Mouse (Mus musculus) liver, embryonic 15.5 days (tissue): ENCODE measurements around the gene Cmah. TPM values are rescaled to one million over a fixed set of nuclear protein-coding genes. Genes with fewer than 3 reads are reported as not detected.

Source experiments
- ATAC-seq: fragments of 200-750 bp; cut with Nextera tagmentation; 2 replicates; pipeline ENCODE4 v1.8.0; 2017; ENCODE audit warnings: moderate number of reproducible peaks, mild to moderate bottlenecking, moderate library complexity; ENCODE audit not compliant: insufficient read depth
- H3K27ac ChIP-seq: fragments of 300-500 bp; sonication (generic); replicated peaks from 2 replicates; pipeline ENCODE4 v1.5.1; 2015; ENCODE audit warnings: mild to moderate bottlenecking, inconsistent platforms
- H3K27me3 ChIP-seq: fragments of 300-500 bp; sonication (generic); 2 replicates; pipeline ENCODE4 v1.6.1; 2015; ENCODE audit warnings: mild to moderate bottlenecking, inconsistent platforms
- H3K36me3 ChIP-seq: fragments of 300-500 bp; sonication (generic); replicated peaks from 2 replicates; pipeline ENCODE4 v1.6.1; 2015; ENCODE audit warnings: moderate library complexity, mild to moderate bottlenecking, inconsistent platforms
- H3K4me1 ChIP-seq: fragments of 300-500 bp; sonication (generic); replicated peaks from 2 replicates; pipeline ENCODE4 v1.6.1; 2015; ENCODE audit warnings: inconsistent platforms
- H3K4me2 ChIP-seq: fragments of 300-500 bp; sonication (generic); 2 replicates; pipeline ENCODE4 v1.6.1; 2015; ENCODE audit warnings: moderate library complexity, mild to moderate bottlenecking, inconsistent platforms
- H3K4me3 ChIP-seq: fragments of 300-500 bp; sonication (generic); replicated peaks from 2 replicates; pipeline ENCODE4 v1.5.1; 2015; ENCODE audit warnings: mild to moderate bottlenecking, inconsistent platforms
- H3K9ac ChIP-seq: fragments of 300-500 bp; sonication (generic); 2 replicates; pipeline ENCODE4 v1.6.1; 2015; ENCODE audit warnings: moderate library complexity, mild to moderate bottlenecking, inconsistent platforms
- H3K9me3 ChIP-seq: fragments of 300-500 bp; sonication (generic); replicated peaks from 2 replicates; pipeline ENCODE4 v1.6.1; 2016; ENCODE audit warnings: inconsistent platforms
- WGBS: fragments of 180-500 bp; shearing (Covaris S2); methylation state at CpG from one replicate; pipeline ENCODE4 v1.1.7; 2015; ENCODE audit warnings: mixed read lengths; ENCODE audit not compliant: insufficient replicate concordance; 5-methylcytosine and 5-hydroxymethylcytosine counted together
- polyA plus RNA-seq: library from polyadenylated mRNA; unstranded; fragments of >200 nt; fragmentation: Nextera tagmentation; extraction: Ambion mirVana; gene quantifications from 2 replicates; pipeline ENCODE4 v1.2.1, GENCODE M21; 2015

Cmah gene
- polyA plus RNA-seq, 1 experiment from 2014 or later: 0.81 TPM

- no peak overlapping the region for H3K4me2 ChIP-seq
- WGBS: 58% methylated on average over 3 of the region's 3 CpGs
- peaks cover 16% of the 10 kb centered on the region for H3K4me1 ChIP-seq
- no peak overlapping the region for H3K27ac ChIP-seq
- ATAC-seq: no peak
- H3K36me3 ChIP-seq: no peaks in the 10 kb centered on the region
- no peaks in the 10 kb centered on the region for H3K9me3 ChIP-seq
- no peak overlapping the region for H3K9ac ChIP-seq
- H3K27me3 ChIP-seq: no peaks in the 10 kb centered on the region
- no peak overlapping the region for H3K4me3 ChIP-seq
Observed at GRCm38 (mm10) chr13:24513717-24514116, 186.5 kb downstream of the Cmah start.

GRCm38 (mm10) chr13:24515101-24515675 lies 188.0 kb downstream of the Cmah start:
- H3K9me3 ChIP-seq: no peaks in the 10 kb centered on the region
- H3K36me3 ChIP-seq: no peaks in the 10 kb centered on the region
- H3K4me2 ChIP-seq: no peak overlapping the region
- peak; percentile 30; the same call in 1 of the 2 replicates for ATAC-seq
- no peak overlapping the region for H3K4me3 ChIP-seq
- H3K4me1 ChIP-seq: peaks cover 16% of the 10 kb centered on the region
- 7% methylated on average over 6 of the region's 6 CpGs for WGBS
- H3K27ac ChIP-seq: no peak overlapping the region
- H3K9ac ChIP-seq: no peak overlapping the region
- H3K27me3 ChIP-seq: no peaks in the 10 kb centered on the region

DNA sequence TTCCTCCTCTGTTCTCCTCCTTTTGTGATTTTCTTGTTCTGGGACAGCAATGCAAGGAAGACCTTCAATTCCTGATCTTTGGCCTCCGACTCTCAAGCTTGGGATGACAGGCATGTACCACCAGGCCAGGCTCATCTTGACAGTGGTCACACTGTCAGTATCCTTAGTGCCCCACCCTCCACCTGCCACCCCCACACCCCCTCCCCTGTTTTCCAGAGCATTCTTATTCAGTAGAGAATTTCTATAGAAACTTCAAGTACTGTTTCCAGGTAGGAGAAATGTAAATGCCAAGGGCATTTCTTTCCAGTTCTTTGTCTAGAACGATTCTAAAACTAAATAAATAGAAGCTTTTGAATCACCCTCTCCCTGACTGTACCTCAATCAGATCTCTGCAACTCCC lies 190.6 kb downstream of the Cmah start:
- Histone ChIP-seq H3K4me3 (no peak overlapping the region), H3K36me3 (no peaks in the 10 kb centered on the region), H3K27ac (no peak overlapping the region), H3K27me3 (no peaks in the 10 kb centered on the region), H3K4me2 (no peak overlapping the region), H3K9ac (no peak overlapping the region), H3K4me1 (peaks cover 16% of the 10 kb centered on the region), H3K9me3 (no peaks in the 10 kb centered on the region)
- WGBS: 58% methylated on average over 2 of the region's 2 CpGs
- ATAC-seq: no peak

DNA sequence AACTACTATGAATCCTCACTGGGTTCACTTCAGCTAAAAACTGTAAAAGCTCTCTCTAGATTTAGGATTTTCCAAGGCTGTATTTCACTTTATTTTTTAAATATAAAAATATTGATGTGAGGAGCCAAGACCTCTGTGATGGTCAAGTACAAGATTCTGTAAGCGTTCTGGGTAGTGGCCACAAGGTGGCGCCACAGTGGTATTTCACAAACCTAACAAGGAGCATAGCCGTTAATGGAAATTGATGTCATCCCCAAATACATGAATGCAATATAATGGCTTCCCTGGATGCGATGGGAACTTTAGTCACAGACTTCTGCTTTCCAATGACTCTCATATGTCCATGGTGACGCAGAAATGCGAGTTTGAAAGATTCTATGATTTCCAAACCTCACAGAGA lies 191.7 kb downstream of the Cmah start:
- 23% methylated on average over 6 of the region's 6 CpGs for WGBS

GRCm38 (mm10) chr13:24519976-24520647 lies 192.9 kb downstream of the Cmah start:
- H3K4me1 ChIP-seq: peaks cover 4% of the 10 kb centered on the region
- no peak overlapping the region for H3K4me2 ChIP-seq
- no peak overlapping the region for H3K4me3 ChIP-seq
- H3K36me3 ChIP-seq: no peaks in the 10 kb centered on the region
- no peaks in the 10 kb centered on the region for H3K27me3 ChIP-seq
- 84% methylated on average over 14 of the region's 14 CpGs for WGBS
- H3K9ac ChIP-seq: no peak overlapping the region
- H3K27ac ChIP-seq: no peak overlapping the region
- no peaks in the 10 kb centered on the region for H3K9me3 ChIP-seq
- no peak for ATAC-seq

More for the DNA sequence above, 191.7 kb downstream of the Cmah start:
- Histone ChIP-seq H3K9ac (no peak overlapping the region), H3K27ac (no peak overlapping the region), H3K9me3 (no peaks in the 10 kb centered on the region), H3K4me3 (no peak overlapping the region), H3K4me1 (peaks cover 10% of the 10 kb centered on the region), H3K36me3 (no peaks in the 10 kb centered on the region), H3K27me3 (no peaks in the 10 kb centered on the region), H3K4me2 (no peak overlapping the region)
- ATAC-seq: no peak

- no peaks in the 10 kb centered on the region for H3K36me3 ChIP-seq
- H3K27me3 ChIP-seq: no peaks in the 10 kb centered on the region
- WGBS: 76% methylated on average over 10 of the region's 10 CpGs
- no peaks in the 10 kb centered on the region for H3K9me3 ChIP-seq
- no peak overlapping the region for H3K4me2 ChIP-seq
- no peak overlapping the region for H3K9ac ChIP-seq
- no peak overlapping the region for H3K4me3 ChIP-seq
- H3K27ac ChIP-seq: no peak overlapping the region
- H3K4me1 ChIP-seq: no peaks in the 10 kb centered on the region
- no peak for ATAC-seq
Observed at GRCm38 (mm10) chr13:24520796-24521195, 193.6 kb downstream of the Cmah start.

DNA sequence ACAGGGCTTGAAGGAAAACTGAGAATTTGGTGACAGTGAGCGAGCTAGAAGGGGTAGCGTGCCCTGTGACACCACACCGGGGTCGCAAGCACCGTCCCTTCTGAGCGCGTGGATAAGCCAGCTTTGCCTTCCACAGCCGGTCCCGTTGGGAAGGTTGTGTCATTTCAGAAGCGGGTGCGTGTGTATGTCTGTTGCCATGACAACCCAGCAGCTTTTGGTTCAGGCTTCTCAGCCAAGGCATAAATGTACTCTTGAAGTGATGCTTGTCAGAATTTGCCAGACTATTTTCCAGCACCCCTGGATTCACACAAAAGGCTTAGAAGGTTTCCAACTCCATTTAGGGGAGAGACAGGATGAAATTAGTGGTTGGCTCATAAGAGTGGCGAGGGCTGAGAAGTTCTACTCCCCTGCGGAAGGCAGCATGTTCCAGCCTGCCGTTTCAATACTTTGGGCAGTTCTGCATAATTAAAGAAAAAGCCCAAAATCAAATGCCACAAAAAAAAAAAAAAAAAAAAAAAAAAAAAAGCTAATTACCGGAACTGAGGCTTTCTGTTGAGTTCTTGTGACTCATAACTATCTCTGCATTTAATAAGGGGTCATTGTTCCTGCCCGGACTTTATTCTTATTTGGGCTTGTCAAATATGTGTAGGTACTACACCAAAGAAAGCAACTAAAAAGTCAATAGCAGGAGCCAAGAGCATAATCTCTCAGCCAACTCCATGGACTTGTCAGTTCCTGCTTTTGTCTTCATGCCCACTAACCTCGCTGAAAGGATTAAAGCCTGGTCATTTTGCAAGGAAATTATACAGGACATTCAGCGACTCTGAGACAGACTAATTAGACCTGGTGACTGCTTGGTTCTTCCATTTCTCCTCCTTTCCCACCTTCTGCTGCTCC lies 194.5 kb downstream of the Cmah start:
- Histone ChIP-seq H3K9me3 (no peaks in the 10 kb centered on the region), H3K9ac (no peak overlapping the region), H3K4me1 (no peaks in the 10 kb centered on the region), H3K4me2 (no peak overlapping the region), H3K27ac (no peak overlapping the region), H3K27me3 (no peaks in the 10 kb centered on the region), H3K36me3 (no peaks in the 10 kb centered on the region), H3K4me3 (no peak overlapping the region)
- WGBS: 77% methylated on average over 18 of the region's 18 CpGs
- ATAC-seq: no peak

- Histone ChIP-seq H3K9me3 (no peaks in the 10 kb centered on the region), H3K4me3 (no peak overlapping the region), H3K4me1 (no peaks in the 10 kb centered on the region), H3K36me3 (no peaks in the 10 kb centered on the region), H3K9ac (no peak overlapping the region), H3K27ac (no peak overlapping the region), H3K4me2 (no peak overlapping the region), H3K27me3 (no peaks in the 10 kb centered on the region)
- 75% methylated on average over 7 of the region's 7 CpGs for WGBS
- no peak for ATAC-seq
Observed at GRCm38 (mm10) chr13:24522343-24522837, 195.2 kb downstream of the Cmah start.

- H3K4me1 ChIP-seq: no peaks in the 10 kb centered on the region
- H3K27ac ChIP-seq: no peak overlapping the region
- 75% methylated on average over 4 of the region's 4 CpGs for WGBS
- H3K4me3 ChIP-seq: no peak overlapping the region
- no peak for ATAC-seq
- H3K9me3 ChIP-seq: no peaks in the 10 kb centered on the region
- H3K27me3 ChIP-seq: no peaks in the 10 kb centered on the region
- H3K4me2 ChIP-seq: no peak overlapping the region
- H3K9ac ChIP-seq: no peak overlapping the region
- no peaks in the 10 kb centered on the region for H3K36me3 ChIP-seq
Observed at GRCm38 (mm10) chr13:24523587-24524221, 196.5 kb downstream of the Cmah start.

DNA sequence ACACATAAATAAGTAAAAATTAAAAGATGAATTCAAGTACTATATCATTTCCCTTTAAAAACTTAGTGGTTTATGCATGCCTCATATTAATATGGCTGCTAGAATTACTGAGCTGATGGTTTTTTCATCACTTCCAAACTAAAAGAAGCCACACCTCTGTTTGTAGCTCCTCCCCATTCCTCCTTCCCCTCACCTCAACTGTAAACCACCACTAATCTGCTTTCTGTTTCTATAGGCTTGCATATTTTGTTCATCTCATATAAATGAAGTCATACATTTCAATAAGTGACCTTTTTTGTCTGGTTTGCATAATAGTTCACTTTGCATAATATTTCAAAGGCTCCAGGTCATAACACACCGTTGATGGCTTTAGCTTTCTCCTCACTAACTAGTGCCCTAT lies 197.3 kb downstream of the Cmah start:
- Histone ChIP-seq H3K27me3 (no peaks in the 10 kb centered on the region), H3K4me1 (no peaks in the 10 kb centered on the region), H3K27ac (no peak overlapping the region), H3K4me2 (no peak overlapping the region), H3K9ac (no peak overlapping the region), H3K4me3 (no peak overlapping the region), H3K36me3 (no peaks in the 10 kb centered on the region), H3K9me3 (no peaks in the 10 kb centered on the region)
- ATAC-seq: no peak
- 49% methylated on average over 1 of the region's 1 CpGs for WGBS

DNA sequence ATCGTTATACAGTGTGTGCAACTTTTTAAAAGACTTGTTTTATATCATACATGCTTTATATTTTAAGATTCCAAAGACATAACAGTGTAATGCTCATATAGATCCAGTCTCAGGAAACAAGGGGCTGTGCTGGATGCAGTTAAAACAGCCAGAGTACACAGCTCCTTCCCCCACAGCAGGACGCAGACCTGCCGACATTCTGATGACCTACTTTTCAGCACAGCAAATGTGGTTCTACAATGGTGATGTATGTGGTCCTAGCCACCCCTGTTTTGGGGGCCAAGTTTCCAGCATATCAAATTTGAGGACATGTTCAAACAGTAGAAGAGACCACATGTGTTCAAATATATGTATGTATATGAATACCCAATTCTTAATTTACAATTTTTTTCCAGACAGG lies 198.3 kb downstream of the Cmah start:
- no peak for ATAC-seq
- WGBS: 79% methylated on average over 3 of the region's 3 CpGs
- no peak overlapping the region for H3K9ac ChIP-seq
- no peaks in the 10 kb centered on the region for H3K4me1 ChIP-seq
- no peak overlapping the region for H3K27ac ChIP-seq
- H3K4me2 ChIP-seq: no peak overlapping the region
- no peak overlapping the region for H3K4me3 ChIP-seq
- H3K9me3 ChIP-seq: no peaks in the 10 kb centered on the region
- H3K36me3 ChIP-seq: no peaks in the 10 kb centered on the region
- no peaks in the 10 kb centered on the region for H3K27me3 ChIP-seq
